Mouse (Mus musculus) bone marrow, adult 2 months (tissue): ENCODE measurements at regions not wholly inside any gene's neighbourhood (a gene's known extent, or its start where the extent isn't known, plus 50 kb on each side); places are given as distances from the start of the nearest gene placed in this dataset.

Experiments
- CTCF ChIP-seq: fragments of 200-500 bp; IDR thresholded peaks from 2 replicates; pipeline ENCODE4 v1.5.1; 2011; ENCODE audit warnings: low read length, control low read depth; ENCODE audit not compliant: control insufficient read depth, insufficient read depth
- POLR2A ChIP-seq: fragments of 200-500 bp; IDR thresholded peaks from 2 replicates; pipeline ENCODE4 v1.6.1; 2011; ENCODE audit warnings: low read depth, mild to moderate bottlenecking, control low read depth, low read length, borderline replicate concordance; ENCODE audit not compliant: control insufficient read depth

- no peak for TF ChIP-seq POLR2A
- no peak for TF ChIP-seq CTCF
Observed at GRCm38 (mm10) chr2:50902701-50903100, 246.2 kb downstream of the Rnd3 start.
